Mouse (Mus musculus) heart, postnatal 0 days (tissue): Measurements from ENCODE around the gene Ccdc97. TPM values are rescaled to one million over a fixed set of nuclear protein-coding genes. Genes with fewer than 3 reads are reported as not detected.

ENCODE experiments used
- ATAC-seq: fragments of 200-750 bp; cut with Nextera tagmentation; 2 replicates; pipeline ENCODE4 v1.8.0; 2017; ENCODE audit warnings: low read depth, moderate number of reproducible peaks, moderate library complexity; ENCODE audit not compliant: insufficient read depth
- DNase-seq: peaks from one replicate; pipeline ENCODE4 v3.0.0-alpha.2; 2016; ENCODE audit warnings: low spot score
- H3K27ac ChIP-seq: fragments of 300-500 bp; sonication (generic); 2 replicates; pipeline ENCODE4 v1.5.1; 2014; ENCODE audit warnings: low read depth, mild to moderate bottlenecking
- H3K27me3 ChIP-seq: fragments of 300-500 bp; sonication (generic); 2 replicates; pipeline ENCODE4 v1.6.1; 2014; ENCODE audit warnings: low read length, mixed read lengths; ENCODE audit not compliant: control insufficient read depth, insufficient read depth
- H3K36me3 ChIP-seq: fragments of 300-500 bp; sonication (generic); replicated peaks from 2 replicates; pipeline ENCODE4 v1.6.1; 2014; ENCODE audit warnings: low read length, mixed read lengths; ENCODE audit not compliant: control insufficient read depth, insufficient read depth
- H3K4me1 ChIP-seq: fragments of 300-500 bp; sonication (generic); 2 replicates; pipeline ENCODE4 v1.6.1; 2014; ENCODE audit warnings: antibody characterized with exemption; ENCODE audit not compliant: control insufficient read depth, insufficient read depth
- H3K4me2 ChIP-seq: fragments of 300-500 bp; sonication (generic); 2 replicates; pipeline ENCODE4 v1.6.1; 2014; ENCODE audit warnings: low read depth, mild to moderate bottlenecking, low read length, moderate library complexity
- H3K4me3 ChIP-seq: fragments of 300-500 bp; sonication (generic); 2 replicates; pipeline ENCODE4 v1.5.1; 2014; ENCODE audit warnings: low read depth, low read length
- H3K9ac ChIP-seq: fragments of 300-500 bp; sonication (generic); replicated peaks from 2 replicates; pipeline ENCODE4 v1.6.1; 2014; ENCODE audit warnings: low read depth, low read length, mixed read lengths
- H3K9me3 ChIP-seq: fragments of 300-500 bp; sonication (generic); replicated peaks from 2 replicates; pipeline ENCODE4 v1.6.1; 2016; ENCODE audit warnings: low read length; ENCODE audit not compliant: control insufficient read depth
- CTCF ChIP-seq: IDR thresholded peaks from 2 replicates; pipeline ENCODE4 v1.5.1; 2016; ENCODE audit warnings: antibody characterized with exemption, control low read depth, low read depth
- EP300 ChIP-seq: IDR thresholded peaks from 2 replicates; pipeline ENCODE4 v1.6.1; 2016; ENCODE audit warnings: antibody characterized with exemption, low read depth
- WGBS: fragments of 180-500 bp; shearing (Covaris S2); extraction: QIAGEN DNeasy Blood & Tissue Kit; methylation state at CpG from one replicate; pipeline ENCODE4 v1.1.7; 2014; 5-methylcytosine and 5-hydroxymethylcytosine counted together
- polyA plus RNA-seq: library from polyadenylated mRNA; unstranded; fragments of >200 nt; fragmentation: Nextera tagmentation; extraction: Ambion mirVana; gene quantifications from 2 replicates; pipeline ENCODE4 v1.2.1, GENCODE M21; 2015
- total RNA-seq: library from RNA; depleted of rRNA; stranded (reverse); fragments of >200 nt; gene quantifications from 2 replicates; pipeline ENCODE4 v1.2.3, GENCODE M21; 2014; ENCODE audit warnings: low replicate concordance

Ccdc97 gene
- total and polyA plus RNA-seq, 2 experiments from 2014 or later = 11.6 to 13.3 TPM

- Histone ChIP-seq H3K27ac (peak overlapping the region; percentile 5; the same call in 1 of the 2 replicates), H3K9ac (no peak overlapping the region), H3K9me3 (no peaks in the 10 kb centered on the region), H3K36me3 (no peaks in the 10 kb centered on the region), H3K4me2 (no peak overlapping the region), H3K4me1 (peaks cover 9% of the 10 kb centered on the region; the same call in 1 of the 2 replicates), H3K27me3 (no peaks in the 10 kb centered on the region), H3K4me3 (no peak overlapping the region)
- no peak for ATAC-seq
- TF ChIP-seq CTCF (no peak), EP300 (no peak)
- no peak for DNase-seq
- WGBS = 46% methylated on average over 7 of the region's 7 CpGs
These were observed 35.3 kb downstream of the Ccdc97 start for GRCm38 (mm10) chr7:25683474-25684180.

- Histone ChIP-seq H3K9me3 (no peaks in the 10 kb centered on the region), H3K4me2 (peak overlapping the region; percentile 65), H3K4me1 (peaks cover 13% of the 10 kb centered on the region; the same call in 1 of the 2 replicates), H3K9ac (no peak overlapping the region), H3K36me3 (no peaks in the 10 kb centered on the region), H3K4me3 (peak overlapping the region; percentile 64), H3K27ac (peak overlapping the region; percentile 6; the same call in 1 of the 2 replicates), H3K27me3 (no peaks in the 10 kb centered on the region)
- WGBS = 46% methylated on average over 14 of the region's 15 CpGs
- no peak for TF ChIP-seq EP300
- TF ChIP-seq CTCF = no peak
- no peak for DNase-seq
- no peak for ATAC-seq
These were observed 37.3 kb downstream of the Ccdc97 start for GRCm38 (mm10) chr7:25681341-25682231.

GRCm38 (mm10) chr7:25680514-25681258 is 38.2 kb downstream of the Ccdc97 start, which contains the start of gene B9d2:
Gene B9d2, plus strand, starts transcription at chr7:25680780.
- peak within 1 kb of the TSS; percentile 87 for H3K27ac ChIP-seq
- no peaks in the 10 kb centered on the region for H3K9me3 ChIP-seq
- H3K36me3 ChIP-seq = no peaks in the 10 kb centered on the region
- H3K4me1 ChIP-seq = peaks cover 16% of the 10 kb centered on the region; the same call in 1 of the 2 replicates
- peak; percentile 96 for DNase-seq
- H3K9ac ChIP-seq = peak within 1 kb of the TSS; percentile 59
- TF ChIP-seq EP300 (peak; percentile 51; the same call in 1 of the 2 replicates), CTCF (no peak)
- under 1% methylated on average over 46 of the region's 46 CpGs for WGBS
- H3K4me2 ChIP-seq = peak within 1 kb of the TSS; percentile 65
- H3K27me3 ChIP-seq = peaks cover 2% of the 10 kb centered on the region; the same call in 1 of the 2 replicates
- ATAC-seq = peak; percentile 95
- peak within 1 kb of the TSS; percentile 64 for H3K4me3 ChIP-seq

- peak overlapping the region; percentile 64 for H3K4me3 ChIP-seq
- no peaks in the 10 kb centered on the region for H3K36me3 ChIP-seq
- TF ChIP-seq CTCF (no peak; the same call in 1 of the 2 replicates), EP300 (no peak)
- ATAC-seq = no peak
- DNase-seq = no peak
- peaks cover 9% of the 10 kb centered on the region for H3K27me3 ChIP-seq
- WGBS = 5% methylated on average over 6 of the region's 6 CpGs
- H3K4me1 ChIP-seq = peaks cover 17% of the 10 kb centered on the region
- H3K4me2 ChIP-seq = peak overlapping the region; percentile 65
- no peaks in the 10 kb centered on the region for H3K9me3 ChIP-seq
- H3K27ac ChIP-seq = peak overlapping the region; percentile 87
- H3K9ac ChIP-seq = no peak overlapping the region
These were observed 38.9 kb downstream of the Ccdc97 start for GRCm38 (mm10) chr7:25679971-25680370.

GRCm38 (mm10) chr7:25677013-25677412 is 41.9 kb downstream of the Ccdc97 start:
- H3K36me3 ChIP-seq = no peaks in the 10 kb centered on the region
- no peak overlapping the region for H3K4me3 ChIP-seq
- H3K9ac ChIP-seq = no peak overlapping the region
- H3K4me1 ChIP-seq = peaks cover 20% of the 10 kb centered on the region
- TF ChIP-seq CTCF (no peak), EP300 (no peak)
- H3K27me3 ChIP-seq = peaks cover 26% of the 10 kb centered on the region
- no peaks in the 10 kb centered on the region for H3K9me3 ChIP-seq
- H3K27ac ChIP-seq = no peak overlapping the region
- 86% methylated on average over 7 of the region's 7 CpGs for WGBS
- no peak overlapping the region for H3K4me2 ChIP-seq
- ATAC-seq (no peak), DNase-seq (no peak)
